Mouse (Mus musculus) A20 (cell line): Measurements from ENCODE around the gene Map2k5.

Experiments
- DNase-seq: peaks from one replicate; pipeline ENCODE4 v3.0.0-alpha.2; 2011; ENCODE audit warnings: low read depth, low spot score

Map2k5 gene

DNA sequence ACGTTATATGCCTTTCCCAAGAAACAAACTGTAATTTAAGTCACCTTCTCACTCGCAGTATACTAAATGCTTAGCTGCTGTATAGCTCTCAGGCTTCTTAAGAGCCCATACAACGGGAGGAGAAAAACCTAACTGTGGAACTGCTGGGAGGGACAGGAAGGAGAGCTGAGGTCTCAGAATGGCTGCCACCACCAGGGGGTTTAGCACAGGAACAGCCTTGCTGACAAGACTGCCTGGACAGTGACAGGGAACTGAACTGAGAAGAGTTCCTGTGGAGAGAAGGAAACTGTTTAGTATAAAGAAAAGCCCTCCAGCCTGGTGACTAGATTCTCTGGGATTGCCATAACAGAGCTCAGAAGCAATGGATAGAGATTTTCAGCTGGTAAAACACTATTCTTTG lies 35.9 kb downstream of the Map2k5 start:
- no peak for DNase-seq

DNA sequence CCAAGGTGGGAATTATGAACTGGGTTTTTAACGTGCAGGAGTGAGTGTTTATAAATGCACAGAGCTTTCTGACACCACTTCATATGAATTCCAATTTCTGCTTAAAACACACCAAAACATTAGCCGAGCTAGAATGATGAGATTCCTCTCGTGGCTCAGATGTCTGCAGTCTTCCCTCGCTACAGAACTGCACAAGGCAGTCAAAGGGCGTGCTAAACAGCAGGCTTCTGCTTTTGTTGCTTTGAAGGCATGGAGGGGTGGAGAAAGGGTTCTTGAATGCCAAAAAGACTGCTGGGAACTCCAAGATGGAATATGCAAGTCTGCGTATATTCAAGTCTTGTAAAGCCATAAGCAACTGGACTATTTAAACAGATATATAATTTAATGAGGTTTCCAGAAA lies 38.4 kb downstream of the Map2k5 start:
- no peak for DNase-seq

DNA sequence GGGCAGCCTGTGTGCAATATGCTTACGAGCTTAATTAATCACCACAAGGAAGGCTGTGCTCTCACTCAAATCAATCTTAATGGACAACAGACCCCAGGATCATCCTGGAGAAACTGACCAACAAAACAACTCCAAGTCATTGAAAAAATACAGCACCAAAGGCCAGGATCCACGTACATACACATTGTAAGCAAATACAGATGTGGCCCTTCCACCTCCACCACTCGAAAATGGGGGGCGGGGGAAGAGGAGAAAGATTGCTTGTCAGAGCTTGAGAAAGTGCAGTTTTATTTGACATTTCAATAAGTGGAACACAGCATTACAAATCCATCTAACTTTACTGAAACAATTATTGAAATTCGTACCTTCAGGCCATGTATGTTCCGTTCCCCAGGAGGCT lies 39.0 kb downstream of the Map2k5 start:
- DNase-seq: no peak

DNA sequence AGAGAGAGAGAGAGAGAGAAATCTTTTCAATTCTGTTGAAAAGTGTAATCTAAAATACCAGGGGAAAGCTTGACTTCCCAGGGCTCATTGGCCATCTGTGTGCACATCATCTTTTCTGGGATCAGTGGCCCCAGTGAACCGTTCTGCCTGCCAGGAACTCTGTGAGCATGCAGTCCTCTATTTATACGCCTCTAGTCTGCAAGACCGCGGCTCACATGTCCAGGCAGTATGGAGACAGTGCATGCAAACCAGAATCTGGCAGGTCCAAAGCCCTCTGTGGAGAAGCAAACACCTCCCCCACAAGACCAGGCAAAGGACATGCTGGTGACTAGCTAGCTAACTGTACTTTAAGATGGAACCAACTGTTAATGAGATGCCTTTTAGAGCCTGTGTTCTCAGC lies 41.9 kb downstream of the Map2k5 start:
- no peak for DNase-seq

DNA sequence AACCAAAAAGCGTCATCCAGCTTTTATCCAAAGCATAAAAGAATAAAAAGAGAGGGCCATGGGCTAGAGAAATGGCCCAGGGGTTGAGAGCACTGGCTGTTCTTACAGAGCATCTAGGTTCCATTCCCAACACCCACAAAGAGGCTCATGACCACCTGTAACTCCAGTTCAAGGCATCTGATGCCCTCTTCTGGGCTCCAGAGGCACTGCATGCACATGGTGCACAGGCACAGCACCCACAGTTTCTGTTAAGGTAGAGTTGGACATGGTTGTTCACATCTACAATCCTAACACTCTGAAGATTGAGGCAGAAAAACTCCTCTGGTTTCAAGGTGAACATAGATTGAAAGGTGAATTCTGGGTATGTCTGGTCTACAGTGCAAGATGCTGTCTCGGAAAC lies 44.6 kb downstream of the Map2k5 start:
- DNase-seq: peak; percentile 53

DNA sequence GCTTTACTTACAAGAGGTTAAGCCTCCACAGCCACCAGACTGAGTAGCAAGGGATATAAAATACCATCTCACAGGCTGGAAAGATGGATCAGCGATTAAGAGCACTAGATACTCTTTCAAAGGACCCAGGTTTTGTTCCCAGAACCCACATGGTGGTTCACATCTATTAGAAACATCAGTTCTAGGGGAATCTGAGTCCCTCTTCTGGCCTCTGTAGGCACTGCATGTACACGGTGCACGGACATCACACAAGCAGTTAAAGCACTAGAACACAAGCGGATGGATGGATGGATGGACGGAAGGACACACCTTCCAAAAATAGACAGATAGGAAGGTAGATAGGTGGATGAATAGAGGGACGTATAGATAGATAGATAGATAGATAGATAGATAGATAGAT lies 46.5 kb downstream of the Map2k5 start:
- peak; percentile 13 for DNase-seq

DNA sequence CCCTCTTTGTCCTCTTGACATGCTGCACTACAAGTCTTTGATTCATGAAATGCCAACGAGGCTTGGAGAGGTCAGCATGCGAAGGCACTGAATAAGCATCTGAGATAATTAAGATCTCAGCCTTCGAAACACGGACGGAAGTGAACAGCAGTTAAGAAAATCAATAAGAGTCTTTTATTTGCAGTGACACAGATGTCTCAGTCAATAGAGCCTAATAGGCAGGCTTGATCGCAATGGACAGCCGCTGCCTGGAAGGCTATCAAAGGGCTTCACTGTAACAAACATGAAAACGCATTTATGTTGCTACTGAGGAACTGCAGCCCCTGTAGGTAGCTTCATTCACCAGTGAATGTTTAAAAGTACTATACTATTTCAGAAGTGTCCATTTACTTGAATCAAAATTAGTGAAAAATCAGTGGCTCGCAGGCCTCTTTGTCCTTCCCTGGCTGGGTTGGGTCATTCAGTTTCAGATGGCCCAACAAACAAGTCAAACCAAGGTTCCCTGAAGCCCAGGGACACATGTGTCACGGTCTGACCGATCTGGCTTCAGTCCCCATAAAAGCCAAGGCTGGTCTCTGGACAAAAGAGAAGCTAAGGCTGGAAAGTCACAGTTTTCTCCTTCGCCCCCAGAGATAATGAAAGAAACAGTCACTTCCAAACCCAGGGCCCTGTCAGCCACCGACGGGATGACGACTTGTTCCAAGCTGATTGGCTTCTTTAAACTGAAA lies 48.6 kb downstream of the Map2k5 start:
- no peak for DNase-seq

DNA sequence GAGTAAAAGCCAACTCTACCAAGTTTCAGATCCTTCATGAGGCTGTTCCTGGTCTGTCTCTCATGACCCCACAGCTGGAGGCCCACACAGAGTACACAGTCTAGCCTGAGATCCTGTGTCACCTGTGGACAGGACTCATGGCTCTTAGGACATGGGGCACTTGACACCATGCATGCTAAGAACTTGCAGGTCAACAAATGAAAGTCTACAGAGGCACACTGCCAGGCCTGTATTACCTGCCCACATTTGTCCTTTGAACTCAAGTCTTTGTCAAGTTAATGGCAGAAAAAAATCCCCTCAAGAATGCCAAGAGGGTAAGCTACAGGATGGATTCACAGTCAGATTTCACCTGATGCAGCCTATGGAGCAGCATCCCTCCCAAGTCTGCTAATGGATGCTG lies 62.5 kb downstream of the Map2k5 start:
- DNase-seq: no peak

DNA sequence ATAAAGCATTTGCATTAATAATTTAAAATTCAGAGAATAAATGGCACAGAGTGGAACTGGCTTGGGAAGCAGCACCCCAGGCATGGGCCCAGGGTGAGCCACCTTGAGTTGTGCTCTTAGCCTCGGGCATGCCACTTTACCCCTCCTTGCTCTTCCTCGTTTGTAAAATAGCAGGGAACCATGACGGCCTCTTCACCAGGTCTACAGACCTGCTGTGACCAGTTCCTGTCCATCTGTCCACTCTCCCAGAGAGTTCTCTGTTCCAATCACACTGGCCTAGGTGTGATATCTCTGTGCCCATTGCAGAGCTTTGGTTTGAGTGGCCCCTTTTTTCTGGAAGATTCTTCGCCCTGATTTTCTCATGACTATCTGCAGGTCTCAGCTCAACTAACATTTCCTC lies 63.6 kb downstream of the Map2k5 start:
- no peak for DNase-seq

DNA sequence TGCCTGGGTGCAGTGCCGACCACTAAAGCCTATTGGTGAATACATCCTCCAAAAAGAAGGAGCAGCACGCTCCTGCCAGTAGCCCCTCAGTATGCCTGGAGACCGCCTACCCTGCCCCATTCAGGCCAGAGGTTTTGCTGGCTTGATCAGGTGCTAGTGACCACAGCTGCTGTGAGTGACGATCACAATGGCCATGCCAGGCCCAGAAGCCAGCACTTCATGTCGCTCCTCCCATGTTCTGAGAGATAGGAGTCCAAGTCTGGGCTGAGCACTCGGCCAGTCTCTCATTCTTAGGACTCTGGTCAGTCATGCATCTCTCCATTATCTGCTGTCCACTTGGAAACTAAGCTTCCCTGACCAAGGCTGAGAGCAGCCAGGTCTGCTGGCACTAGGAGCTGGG lies 67.7 kb downstream of the Map2k5 start:
- DNase-seq: no peak

DNA sequence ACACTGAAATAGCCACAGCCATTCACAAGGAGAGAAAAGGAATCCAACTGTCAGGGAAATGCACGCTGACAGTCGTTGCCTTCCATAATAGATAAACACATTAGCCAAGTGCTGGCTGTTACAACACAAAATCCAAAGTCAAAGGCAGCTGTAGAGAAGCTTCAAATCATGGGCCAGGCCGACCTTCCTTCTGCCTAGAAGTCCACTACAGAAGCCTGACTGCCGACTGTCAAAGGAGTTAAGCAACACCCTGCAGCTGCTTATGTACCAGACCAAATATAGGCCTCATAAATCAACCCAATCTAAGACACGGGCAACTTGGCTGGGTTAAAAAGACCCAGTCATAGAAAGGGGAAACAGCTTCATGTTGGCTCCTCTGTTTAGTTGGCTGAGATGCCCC lies 68.7 kb downstream of the Map2k5 start:
- DNase-seq: peak; percentile 12

DNA sequence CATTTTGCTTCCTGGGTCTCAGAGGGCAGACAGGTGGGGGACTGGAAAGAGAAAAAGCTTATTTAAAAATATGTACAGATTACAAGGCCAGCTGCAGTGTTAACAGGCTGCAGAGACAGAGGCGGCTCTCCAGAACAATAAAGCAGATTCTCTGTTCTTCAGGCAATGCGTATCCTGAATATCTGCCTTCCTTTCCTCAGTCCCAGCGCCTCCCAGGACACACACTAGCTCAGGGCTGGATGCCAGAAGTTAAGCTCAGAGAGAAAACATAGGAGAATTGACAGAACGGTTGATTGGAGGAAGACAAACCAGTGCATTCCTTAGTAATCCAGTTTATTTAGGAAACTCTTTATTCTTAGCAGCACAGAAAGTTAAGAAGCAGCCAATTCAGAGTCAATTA lies 69.3 kb downstream of the Map2k5 start:
- no peak for DNase-seq

DNA sequence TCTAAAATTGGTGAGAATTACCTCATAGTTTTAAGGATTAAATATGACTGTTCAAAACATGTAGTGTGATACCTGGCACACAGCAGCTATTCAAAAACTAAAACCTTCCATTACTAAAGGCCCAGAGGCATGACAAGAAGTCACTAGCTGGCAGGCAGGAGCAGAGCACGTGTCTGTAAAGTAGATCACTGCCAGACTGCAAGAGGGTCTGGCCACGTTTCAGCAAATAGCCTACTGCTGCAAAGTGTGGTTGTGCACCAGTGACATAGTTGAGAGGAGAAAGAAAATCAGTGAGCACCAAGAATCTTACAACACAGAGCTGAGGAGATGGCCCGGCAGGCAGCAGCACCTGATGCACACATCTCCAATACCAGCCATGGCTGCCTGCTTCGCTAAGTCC lies 75.2 kb downstream of the Map2k5 start:
- no peak for DNase-seq

DNA sequence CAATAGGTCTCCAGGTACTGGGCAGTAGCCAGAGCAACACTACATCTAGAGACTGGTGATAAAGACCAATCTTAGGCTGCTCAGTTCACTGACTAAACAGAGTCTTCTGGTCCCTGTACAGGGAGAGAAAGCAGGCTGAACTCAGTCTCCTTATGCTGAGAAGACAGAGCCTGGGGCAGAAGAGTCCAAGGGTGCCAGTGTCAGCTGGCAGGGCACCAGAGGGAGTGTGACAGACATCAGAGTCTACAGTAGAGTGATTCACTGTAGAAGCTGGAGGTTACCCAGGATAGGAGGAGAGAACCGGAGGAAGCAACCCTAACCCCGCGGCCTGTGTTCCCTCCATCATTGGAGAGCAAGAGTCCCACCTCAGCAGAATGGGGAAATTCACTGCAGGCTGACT lies 79.0 kb downstream of the Map2k5 start:
- no peak for DNase-seq

DNA sequence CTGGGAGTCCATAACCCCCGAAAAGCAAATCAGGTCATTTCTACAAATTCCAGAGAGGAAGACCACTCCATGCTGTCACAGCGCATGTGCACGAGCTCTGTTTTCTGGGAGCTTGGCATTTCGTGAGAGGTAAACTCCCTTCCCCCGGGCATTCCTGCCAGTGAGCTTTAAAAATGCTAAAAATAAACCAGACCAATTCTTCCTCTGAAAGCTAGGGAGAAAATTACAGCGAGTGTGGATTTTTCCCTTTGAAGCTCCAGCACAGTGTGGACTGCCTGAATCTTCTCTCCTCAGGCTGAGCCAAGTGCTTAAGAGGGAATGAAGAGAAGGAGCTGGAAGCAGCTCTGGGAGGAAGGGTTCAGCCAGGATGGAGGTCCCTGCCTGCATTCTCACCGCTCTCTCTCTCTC lies 82.1 kb downstream of the Map2k5 start:
- DNase-seq: no peak

DNA sequence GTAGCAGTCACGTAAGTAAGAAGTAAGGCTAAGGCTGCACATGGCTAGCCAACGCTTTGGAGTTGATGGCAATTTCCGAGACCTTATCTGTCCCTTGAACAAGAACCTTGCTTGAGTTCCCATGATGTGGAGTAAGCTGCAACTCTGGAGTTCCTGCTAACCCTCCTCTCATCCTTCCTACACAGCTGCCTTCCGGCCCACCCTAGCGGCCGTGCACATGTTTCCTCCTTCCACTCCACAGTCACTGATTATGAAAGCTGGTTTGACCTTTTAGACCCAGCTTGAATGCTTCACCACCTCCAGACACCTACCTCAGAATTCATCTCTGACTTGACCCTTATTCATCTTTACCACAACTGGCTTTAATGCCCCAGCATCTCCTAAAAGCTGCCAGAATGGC lies 82.9 kb downstream of the Map2k5 start:
- DNase-seq: no peak

DNA sequence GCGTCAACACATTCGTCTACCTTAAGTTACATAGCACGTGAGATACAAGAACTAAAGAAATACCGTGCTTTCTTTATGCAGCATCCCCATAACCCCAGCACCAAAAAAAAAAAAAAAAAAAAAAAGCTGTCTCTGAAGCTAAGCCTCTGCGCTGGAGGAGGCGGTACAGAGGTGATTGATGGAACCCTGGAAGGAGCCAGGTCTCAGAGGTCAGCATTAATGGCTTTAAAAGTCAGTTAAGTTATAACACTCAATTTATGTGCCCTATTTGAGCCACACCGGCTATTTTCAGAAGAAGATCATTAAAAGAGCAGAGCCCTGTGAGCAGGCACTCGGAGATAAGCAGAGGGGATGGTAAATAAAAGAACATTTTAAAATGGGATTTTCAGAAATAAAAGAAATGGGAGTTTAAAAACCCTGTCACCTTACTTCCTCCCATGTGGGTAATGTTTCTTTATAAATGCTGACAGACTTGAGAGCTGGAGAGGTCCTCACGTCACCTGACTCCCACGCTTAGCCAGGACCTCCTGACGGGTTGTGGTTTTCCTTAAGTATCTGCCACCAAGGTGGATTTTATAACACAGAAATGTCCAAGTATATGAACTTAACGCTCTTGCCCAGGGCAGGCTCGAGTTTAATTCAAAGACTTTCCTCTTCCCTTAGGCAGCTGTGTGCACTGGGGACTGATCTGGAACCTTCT lies 83.8 kb downstream of the Map2k5 start:
- no peak for DNase-seq

DNA sequence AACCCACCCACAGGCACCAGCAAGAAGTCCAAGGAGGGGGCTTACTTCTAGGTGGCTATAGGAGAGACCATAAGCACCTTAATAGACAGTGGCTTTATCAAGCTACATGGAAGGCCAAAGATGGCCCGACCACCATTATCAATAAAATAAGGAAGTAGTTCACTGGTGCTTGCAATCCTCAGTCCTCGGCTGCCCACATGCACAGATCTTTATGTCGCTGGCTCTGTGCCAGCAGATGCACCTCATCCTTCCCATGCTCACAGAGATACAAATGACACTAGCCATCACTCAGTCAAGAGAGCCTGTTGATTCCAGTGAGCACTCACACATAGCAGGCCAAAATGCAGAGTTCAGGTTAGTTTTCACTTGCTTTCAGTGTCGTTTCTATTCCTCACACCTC lies 89.0 kb downstream of the Map2k5 start:
- peak; percentile 9 for DNase-seq

DNA sequence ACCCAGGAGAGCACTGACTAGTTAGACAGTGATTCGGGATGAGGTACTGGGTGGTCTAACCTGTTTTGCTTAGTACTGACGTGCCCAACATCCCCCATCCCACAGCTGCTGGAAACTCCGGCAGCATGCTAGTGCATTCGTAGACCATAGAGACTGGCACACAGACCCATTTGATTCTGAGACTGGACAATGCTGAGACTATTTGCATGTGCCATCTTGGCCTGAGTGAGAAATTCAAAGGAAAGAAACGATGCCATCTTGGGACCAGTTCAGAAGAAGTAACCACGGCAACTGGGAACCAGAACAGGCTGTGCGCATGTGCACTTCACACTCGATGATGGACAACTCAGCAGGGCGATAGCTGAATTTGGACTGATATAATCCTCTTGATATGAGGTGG lies 93.3 kb downstream of the Map2k5 start:
- no peak for DNase-seq

DNA sequence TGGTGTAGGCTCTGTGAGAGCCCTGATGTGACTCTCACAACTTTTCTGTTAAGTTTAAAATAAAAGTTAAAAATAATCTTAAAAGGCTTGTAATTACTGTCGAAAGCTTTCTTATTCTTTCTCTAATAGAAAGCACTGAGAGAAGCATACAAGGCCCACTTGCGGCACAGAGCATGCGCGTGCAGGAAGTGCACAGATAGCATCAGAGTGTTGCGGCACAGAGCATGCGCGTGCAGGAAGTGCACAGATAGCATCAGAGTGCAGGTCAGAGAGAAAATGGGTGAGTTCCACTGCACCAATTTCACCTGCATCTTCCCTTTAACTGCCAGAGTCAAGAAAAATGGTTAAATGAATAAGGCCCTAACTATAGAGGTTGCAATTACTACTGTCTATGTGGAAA lies 95.7 kb downstream of the Map2k5 start:
- no peak for DNase-seq

DNA sequence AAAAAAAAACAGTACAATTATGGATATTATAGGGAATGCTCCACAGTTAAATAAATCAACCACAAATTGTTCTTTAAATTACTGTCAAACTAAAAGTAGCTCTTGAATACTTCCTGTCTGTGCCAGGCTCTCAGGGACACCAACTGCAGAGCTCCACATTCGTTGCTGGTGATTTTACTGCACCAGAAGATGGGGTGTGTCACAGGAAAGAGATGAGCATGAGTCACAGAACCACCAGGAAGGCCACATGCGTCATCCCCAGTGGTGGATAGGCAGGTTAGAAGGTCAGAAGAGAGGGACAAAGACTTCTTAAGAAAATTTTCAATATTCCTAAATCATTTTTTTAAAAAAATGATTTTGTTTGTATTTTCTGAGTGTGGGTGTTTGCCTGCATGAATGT lies 96.6 kb downstream of the Map2k5 start:
- no peak for DNase-seq

DNA sequence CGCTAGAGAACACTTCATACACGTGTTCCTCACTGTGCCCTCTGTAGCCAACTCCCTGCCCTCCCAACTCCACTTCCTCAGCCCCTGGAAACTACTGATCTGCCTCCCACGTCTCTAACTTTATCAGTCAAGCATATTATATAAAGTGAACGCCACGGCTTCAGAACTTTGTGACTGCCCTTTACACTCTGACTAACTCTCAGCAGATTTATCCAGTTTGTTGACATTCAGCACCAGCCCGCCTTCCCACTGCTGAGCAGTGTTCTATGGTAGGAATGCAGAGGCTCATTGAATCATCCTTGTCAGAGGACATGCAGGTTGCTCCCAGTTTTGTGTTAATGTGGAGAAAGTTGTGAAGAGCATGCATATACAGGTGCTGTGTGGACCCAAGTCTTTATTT lies 103.9 kb downstream of the Map2k5 start:
- DNase-seq: no peak

DNA sequence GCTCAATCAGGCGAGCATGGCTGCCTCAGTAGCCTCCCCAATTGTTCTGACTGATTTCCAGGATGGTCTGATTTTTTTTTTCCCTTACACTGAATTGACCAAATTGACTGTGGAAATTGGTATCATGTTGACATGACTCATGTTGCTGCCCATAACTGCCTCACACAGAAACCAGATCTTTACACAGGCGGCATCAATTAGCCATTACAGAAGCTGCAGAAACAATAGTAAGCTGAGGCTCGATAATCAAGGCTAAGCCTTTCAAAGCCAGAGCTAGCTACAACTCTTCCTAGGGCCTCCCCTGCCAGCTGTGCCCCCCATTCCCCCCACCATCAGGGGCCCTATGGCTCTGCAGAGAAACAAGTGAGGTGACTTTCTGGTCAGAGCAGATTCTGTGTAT lies 107.9 kb downstream of the Map2k5 start:
- DNase-seq: no peak

DNA sequence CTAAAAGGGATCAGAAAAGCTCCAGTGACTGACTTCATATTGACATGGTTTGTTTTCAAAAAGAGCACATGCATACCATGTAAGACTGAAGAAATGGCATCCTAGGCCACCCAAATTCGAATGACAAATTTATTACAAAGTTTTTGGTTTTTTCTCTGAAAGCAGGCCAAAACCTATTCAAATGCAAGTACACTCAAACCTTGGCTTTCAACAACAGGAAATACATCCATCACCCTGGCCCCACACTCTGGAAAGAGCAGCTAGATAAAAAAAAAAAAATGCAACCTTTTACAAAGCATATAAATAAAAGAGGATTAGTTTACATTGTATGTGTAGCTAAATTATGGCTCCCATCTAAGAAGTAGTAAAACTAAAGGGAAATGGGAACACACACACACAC lies 114.5 kb downstream of the Map2k5 start:
- DNase-seq: no peak
